Comparison of ENCODE assay signal across 21 mouse cellular contexts in genomic region chr8:120692934-120693333, GRCm38 (mm10). TPM values are rescaled to one million over a fixed set of nuclear protein-coding genes. Genes with fewer than 3 reads are reported as not detected.
"Had no signal": no experiment of that assay in that cellular context is flagged by ENCODE, and none has a peak within 500 bp of the region (broad histone marks: within the 10 kb centered on the region; RNA-seq: fewer than 3 reads in every experiment).

No protein-coding gene starts in this region.

- H3K9me3 ChIP-seq: liver, embryonic 15.5 days; midbrain, embryonic 13.5 days; neural tube, embryonic 13.5 days; neural tube, embryonic 15.5 days had no signal

- H3K36me3 ChIP-seq: liver, embryonic 15.5 days; midbrain, embryonic 10.5 days; midbrain, embryonic 13.5 days; neural tube, embryonic 13.5 days; neural tube, embryonic 15.5 days had no signal

- ATAC-seq: midbrain, embryonic 13.5 days; midbrain, embryonic 16.5 days had no signal

- H3K27me3 ChIP-seq: midbrain, embryonic 13.5 days; neural tube, embryonic 13.5 days; neural tube, embryonic 15.5 days had no signal

- H3K4me2 ChIP-seq: liver, embryonic 15.5 days; midbrain, embryonic 13.5 days; neural tube, embryonic 13.5 days; neural tube, embryonic 15.5 days had no signal

- DNase-seq: lung, adult 18-20 months; lung, embryonic 14.5 days; lung, postnatal 10 days; lung, postnatal 4 days; retina, postnatal 1 day; right cerebral cortex, adult 18-20 months; right cerebral cortex, postnatal 25 days; right cerebral cortex, postnatal 4 days; spleen, adult 18-20 months; thymus, adult 18-20 months; thymus, postnatal 14 days; thymus, postnatal 36 days had no signal

- H3K9ac ChIP-seq: liver, embryonic 15.5 days; lung, embryonic 14.5 days; midbrain, embryonic 13.5 days; neural tube, embryonic 13.5 days; neural tube, embryonic 15.5 days had no signal

- H3K4me3 ChIP-seq: liver, embryonic 15.5 days; midbrain, embryonic 10.5 days; midbrain, embryonic 13.5 days; myocyte; neural tube, embryonic 13.5 days; neural tube, embryonic 15.5 days had no signal

- H3K27ac ChIP-seq: liver, embryonic 15.5 days; midbrain, embryonic 10.5 days; midbrain, embryonic 13.5 days; neural tube, embryonic 13.5 days; neural tube, embryonic 15.5 days had no signal

RNA-seq across cellular contexts. Expression of gene Gm27021, which starts 25.1 kb away (rescaled TPM):
- total RNA-seq: megakaryocyte-erythroid progenitor cell, adult 5-6 weeks had no signal
- polyA plus RNA-seq: small intestine, adult 2 months had no signal

RNA-seq across cellular contexts. Expression of gene Irf8, which starts 43.2 kb away (rescaled TPM):
- polyA plus RNA-seq: myocyte had no signal

RNA-seq across cellular contexts. Expression of gene 1190005I06Rik, which starts 45.5 kb away (rescaled TPM):
- total RNA-seq: megakaryocyte-erythroid progenitor cell, adult 5-6 weeks had no signal
